Mouse (Mus musculus) thymus, adult 2 months (tissue): Measurements from ENCODE around the gene Stpg2.

ENCODE experiments used
- CTCF ChIP-seq: fragments of 200-500 bp; IDR thresholded peaks from 2 replicates; pipeline ENCODE4 v1.5.1; 2012; ENCODE audit warnings: mild to moderate bottlenecking, control low read depth, low read length, moderate library complexity, borderline replicate concordance; ENCODE audit not compliant: control insufficient read depth, poor library complexity, insufficient read depth; ENCODE audit errors: extremely low read depth
- POLR2A ChIP-seq: fragments of 200-500 bp; IDR thresholded peaks from 2 replicates; pipeline ENCODE4 v1.6.1; 2012; ENCODE audit warnings: mild to moderate bottlenecking, low read length, control low read depth, moderate library complexity; ENCODE audit not compliant: control insufficient read depth, poor library complexity, insufficient read depth; ENCODE audit errors: extremely low read depth

- no peak for TF ChIP-seq CTCF
- TF ChIP-seq POLR2A, result no peak
Observed at GRCm38 (mm10) chr3:139502216-139502615, 296.7 kb downstream of the Stpg2 start.
